Mouse (Mus musculus) liver, adult 2 months (tissue): ENCODE measurements at regions not wholly inside any gene's neighbourhood (a gene's known extent, or its start where the extent isn't known, plus 50 kb on each side); places are given as distances from the start of the nearest gene placed in this dataset.

Source experiments
- CTCF ChIP-seq: fragments of 200-500 bp; IDR thresholded peaks from 2 replicates; pipeline ENCODE4 v1.5.1; 2011; ENCODE audit warnings: low read depth, low read length, control low read depth
- POLR2A ChIP-seq: fragments of 200-500 bp; IDR thresholded peaks from 2 replicates; pipeline ENCODE4 v1.6.1; 2011; ENCODE audit warnings: low read length, control low read depth; ENCODE audit not compliant: insufficient read depth; ENCODE audit errors: extremely low read depth

GRCm38 (mm10) chr6:31107916-31108685 lies 149.2 kb upstream of the Klf14 start:
- TF ChIP-seq POLR2A: no peak
- no peak for TF ChIP-seq CTCF
